Comparison of ENCODE assay signal across 18 mouse cellular contexts in genomic region chr10:95508793-95509192, GRCm38 (mm10). TPM values are rescaled to one million over a fixed set of nuclear protein-coding genes. Genes with fewer than 3 reads are reported as not detected.
DNase-seq lines count a peak whose midpoint lies in the region; ATAC-seq lines count a peak whose summit lies in the region.
"Had no signal": no experiment of that assay in that cellular context is flagged by ENCODE, and none has a peak within 500 bp of the region (broad histone marks: within the 10 kb centered on the region; RNA-seq: fewer than 3 reads in every experiment).

No protein-coding gene starts in this region.

- peaks cover 1% of the 10 kb centered on the region; the same call in 1 of the 2 replicates for H3K4me1 ChIP-seq in forebrain, embryonic 13.5 days

- H3K9me3 ChIP-seq in forebrain, embryonic 13.5 days (replicated peaks) = peaks cover 2% of the 10 kb centered on the region; the same call in 1 of the 2 replicates
- H3K9me3 ChIP-seq: heart, embryonic 12.5 days; midbrain, embryonic 12.5 days; neural tube, embryonic 13.5 days had no signal

- H3K9ac ChIP-seq in forebrain, embryonic 13.5 days = no peak overlapping the region
- H3K9ac ChIP-seq: heart, embryonic 12.5 days; liver, embryonic 14.5 days; midbrain, embryonic 12.5 days; neural tube, embryonic 13.5 days had no signal

- WGBS in forebrain, embryonic 13.5 days = 74% methylated on average over 6 of the region's 6 CpGs

- peak; percentile 47 for ATAC-seq in frontal cortex, adult (ENCODE audit: low TSS enrichment)
- ATAC-seq in common myeloid progenitor, adult 5-6 weeks (replicated peaks; ENCODE audit: low read depth, poor library complexity, severe bottlenecking) = peak; percentile 79
- no peak for ATAC-seq in forebrain, embryonic 13.5 days
- ATAC-seq: hindbrain, postnatal 0 days had no signal

- no peak overlapping the region for H3K4me3 ChIP-seq in forebrain, embryonic 13.5 days
- H3K4me3 ChIP-seq: erythroblast, embryonic 14.5 days; heart, embryonic 12.5 days; midbrain, embryonic 12.5 days; neural tube, embryonic 13.5 days had no signal

- DNase-seq in frontal cortex, adult 2 months (ENCODE audit: extremely low spot score in 1 of 2, low spot score in 1 of 2) = no peak
- peak; percentile 17 for DNase-seq in lung, postnatal 25 days (ENCODE audit: low spot score)
- DNase-seq in lung, postnatal 14 days = no peak
- DNase-seq in splenic B cell, adult 2 months (ENCODE audit: low read depth, low spot score) = peak; percentile 48
- no peak for DNase-seq in right cerebral cortex, postnatal 4 days
- DNase-seq: adrenal gland, adult 2 months; cerebellum, adult 18-20 months; embryo, embryonic 11 days; kidney, postnatal 25 days had no signal

- H3K36me3 ChIP-seq in splenic B cell, adult 2 months (ENCODE audit: control insufficient read depth, insufficient read depth, low read length, poor library complexity, severe bottlenecking) = no peaks in the 10 kb centered on the region
- no peaks in the 10 kb centered on the region for H3K36me3 ChIP-seq in forebrain, embryonic 13.5 days (ENCODE audit: poor library complexity, severe bottlenecking)
- H3K36me3 ChIP-seq: heart, embryonic 12.5 days; midbrain, embryonic 12.5 days; neural tube, embryonic 13.5 days had no signal

- no peak overlapping the region for H3K27ac ChIP-seq in forebrain, embryonic 13.5 days
- H3K27ac ChIP-seq: hindbrain, postnatal 0 days; liver, embryonic 14.5 days; midbrain, embryonic 12.5 days; neural tube, embryonic 13.5 days had no signal

- H3K27me3 ChIP-seq in splenic B cell, adult 2 months (ENCODE audit: control insufficient read depth, insufficient read depth, low read length, poor library complexity, severe bottlenecking) = no peaks in the 10 kb centered on the region
- no peaks in the 10 kb centered on the region for H3K27me3 ChIP-seq in forebrain, embryonic 13.5 days
- H3K27me3 ChIP-seq: heart, embryonic 12.5 days; midbrain, embryonic 12.5 days; neural tube, embryonic 13.5 days had no signal

- H3K4me2 ChIP-seq in forebrain, embryonic 13.5 days = no peak overlapping the region
- H3K4me2 ChIP-seq: heart, embryonic 12.5 days; midbrain, embryonic 12.5 days; neural tube, embryonic 13.5 days had no signal

RNA-seq across cellular contexts. Expression of gene Ube2n, which starts 6.2 kb away (rescaled TPM):
- polyA plus RNA-seq in frontal cortex, adult 2 months (2012; rRNA removed) = 165 and 182 TPM in 2 replicates
- total RNA-seq in common myeloid progenitor, adult 5-6 weeks (2017) = 146 and 182 TPM in 2 replicates
- polyA plus RNA-seq in forebrain, embryonic 13.5 days (2015; fragmentation: Nextera tagmentation; extraction: Ambion mirVana) = 482 and 484 TPM in 2 replicates

RNA-seq across cellular contexts. Expression of gene Mrpl42, which starts 7.1 kb away (rescaled TPM):
- polyA plus RNA-seq in frontal cortex, adult 2 months (2012; rRNA removed) = 141 and 147 TPM in 2 replicates
- 160 and 174 TPM in 2 replicates for total RNA-seq in common myeloid progenitor, adult 5-6 weeks (2017)
- polyA plus RNA-seq in forebrain, embryonic 13.5 days (2015; fragmentation: Nextera tagmentation; extraction: Ambion mirVana) = 303 and 331 TPM in 2 replicates

RNA-seq across cellular contexts. Expression of gene Nudt4, which starts 55.2 kb away (rescaled TPM):
- polyA plus RNA-seq in frontal cortex, adult 2 months (2012; rRNA removed) = 83.8 and 87.2 TPM in 2 replicates
- total RNA-seq in common myeloid progenitor, adult 5-6 weeks (2017) = 42.8 and 54.6 TPM in 2 replicates
- polyA plus RNA-seq in forebrain, embryonic 13.5 days (2015; fragmentation: Nextera tagmentation; extraction: Ambion mirVana) = 76.6 and 76.7 TPM in 2 replicates

Comparison
In these comparisons a context has a peak if more than half of its experiments do, and no peak if none do; other contexts are left out.
1. DNase-seq: peak in lung, postnatal 25 days (single experiment) and splenic B cell, adult 2 months (single experiment); none in frontal cortex, adult 2 months (0 of 2), lung, postnatal 14 days (single experiment) and right cerebral cortex, postnatal 4 days (single experiment).